Mouse (Mus musculus): ENCODE measurements around the gene Kcnab2.

DNA sequence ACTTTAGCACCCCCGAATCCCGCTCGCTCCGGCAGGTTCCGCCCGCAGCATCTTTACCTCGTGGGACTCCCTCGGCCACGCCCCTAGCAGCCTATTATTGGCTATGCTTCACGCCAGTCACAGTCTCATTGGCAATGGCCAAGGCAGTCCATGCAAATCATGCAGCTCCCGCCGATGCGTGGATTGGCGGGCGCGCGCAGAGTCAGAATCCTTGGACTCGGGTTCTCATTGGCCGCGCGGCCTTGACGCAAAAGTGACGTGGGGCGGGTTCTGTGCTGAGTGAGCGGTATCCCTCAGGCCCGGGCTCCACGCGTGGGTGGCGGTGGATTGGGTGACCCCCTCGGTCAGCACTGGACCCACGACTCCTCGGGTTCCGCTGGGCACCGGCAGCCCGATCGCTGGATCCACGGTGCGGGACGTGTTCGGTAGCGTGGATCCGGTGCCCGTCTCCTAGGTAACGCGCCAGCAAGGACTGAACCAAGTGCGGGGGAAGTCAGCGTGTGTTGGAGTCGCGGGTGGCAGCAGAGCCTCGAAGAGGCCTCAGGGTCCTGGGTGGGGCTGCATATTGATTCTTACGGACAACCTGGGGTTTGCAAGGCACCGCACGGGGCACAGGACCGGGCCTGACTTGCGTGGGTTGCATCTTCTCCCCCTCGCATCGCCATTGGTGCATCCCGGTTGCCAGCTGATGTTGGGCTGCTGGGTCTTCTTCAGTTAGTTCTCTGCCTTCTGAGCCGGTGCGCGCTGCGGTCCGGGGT is at the start of gene Kcnab2:
- TF ChIP-seq NRF1 (IDR thresholded peaks at IDR 0.05; ENCODE audit: insufficient read depth, low read depth, low read length, poor library complexity, severe bottlenecking) (no peak), GABPA (IDR thresholded peaks at IDR 0.05; ENCODE audit: low read depth, low read length) (no peak), CHD1 (IDR thresholded peaks at IDR 0.05; ENCODE audit: low read depth, low read length) (no peak), POLR2AphosphoS5 (IDR thresholded peaks at IDR 0.05; ENCODE audit: borderline replicate concordance, low read depth, low read length) (no peak), POLR2A (IDR thresholded peaks at IDR 0.05; ENCODE audit: control insufficient read depth in 1 of 2, insufficient read depth in 1 of 2, low read depth in 1 of 2, low read length in 2 of 2, poor library complexity in 1 of 2) (no peak), CTCF (IDR thresholded peaks at IDR 0.05 in 2 of 3, conservative IDR thresholded peaks at IDR 0.05 in 1 of 3; ENCODE audit: control insufficient read depth in 1 of 3, insufficient read depth in 1 of 3, low read depth in 2 of 3, low read length in 3 of 3, poor library complexity in 1 of 3, severe bottlenecking in 1 of 3) (no peak), BHLHE40 (IDR thresholded peaks at IDR 0.05; ENCODE audit: borderline replicate concordance, low read depth, low read length) (no peak)
